Comparison of ENCODE assay signal across 10 mouse cellular contexts in genomic region chr11:116432593-116433355, GRCm38 (mm10). TPM values are rescaled to one million over a fixed set of nuclear protein-coding genes. Genes with fewer than 3 reads are reported as not detected.
A peak's percentile ranks its signal among the peaks of the same experiment; 100 is the strongest.
DNase-seq lines count a peak whose midpoint lies in the region; ATAC-seq and TF ChIP-seq lines count a peak whose summit lies in the region.
"Had no signal": no experiment of that assay in that cellular context is flagged by ENCODE, and none has a peak within 500 bp of the region (broad histone marks: within the 10 kb centered on the region; RNA-seq: fewer than 3 reads in every experiment).

No protein-coding gene starts in this region.

- H3K4me2 ChIP-seq in kidney, embryonic 16.5 days (replicated peaks; ENCODE audit: low read depth, low read length) = peak overlapping the region; percentile 48; the same call in 1 of the 2 replicates
- H3K4me2 ChIP-seq in limb, embryonic 14.5 days (replicated peaks; ENCODE audit: low read depth, low read length, severe bottlenecking) = peak overlapping the region; percentile 33; the same call in 1 of the 2 replicates

- H3K9ac ChIP-seq in kidney, embryonic 16.5 days (replicated peaks; ENCODE audit: low read length) = no peak overlapping the region
- H3K9ac ChIP-seq in limb, embryonic 14.5 days (ENCODE audit: low read depth, low read length, severe bottlenecking) = no peak overlapping the region
- H3K9ac ChIP-seq: neural tube, embryonic 13.5 days had no signal

- no peaks in the 10 kb centered on the region for H3K9me3 ChIP-seq in kidney, embryonic 16.5 days (ENCODE audit: low read length)
- H3K9me3 ChIP-seq in E14TG2a.4 (ENCODE audit: low read length) = no peaks in the 10 kb centered on the region
- no peaks in the 10 kb centered on the region for H3K9me3 ChIP-seq in limb, embryonic 14.5 days (ENCODE audit: control insufficient read depth, low read length)
- H3K9me3 ChIP-seq: neural tube, embryonic 13.5 days had no signal

- H3K27ac ChIP-seq in kidney, embryonic 16.5 days (ENCODE audit: low read length) = peak overlapping the region; percentile 29; the same call in 1 of the 2 replicates
- 0 out of 2 replicates have a peak overlapping the region, but pooled peaks have one; percentile 27 for H3K27ac ChIP-seq in limb, embryonic 14.5 days (replicated peaks; ENCODE audit: low read depth, low read length)

- H3K4me3 ChIP-seq in kidney, embryonic 16.5 days (ENCODE audit: low read length) = no peak overlapping the region
- H3K4me3 ChIP-seq in E14TG2a.4 (replicated peaks; ENCODE audit: low read length) = peak overlapping the region; percentile 7; the same call in 1 of the 2 replicates
- no peak overlapping the region for H3K4me3 ChIP-seq in limb, embryonic 14.5 days (replicated peaks; ENCODE audit: low read length)

- no peak for TF ChIP-seq CTCF in E14TG2a.4 (conservative IDR thresholded peaks at IDR 0.05; ENCODE audit: low read length)

- no peak for DNase-seq in kidney, postnatal 25 days
- peak; percentile 31 for DNase-seq in 3T3-L1 (ENCODE audit: low read depth, low spot score)
- no peak for DNase-seq in limb, embryonic 14.5 days (ENCODE audit: low spot score)
- no peak for DNase-seq in adrenal gland, postnatal 14 days
- DNase-seq in adrenal gland, postnatal 25 days = no peak
- no peak for DNase-seq in urinary bladder, postnatal 14 days (ENCODE audit: low spot score)
- DNase-seq: kidney, postnatal 10 days had no signal

- no peaks in the 10 kb centered on the region for H3K27me3 ChIP-seq in kidney, embryonic 16.5 days (ENCODE audit: insufficient read depth, low read length)
- no peaks in the 10 kb centered on the region for H3K27me3 ChIP-seq in E14TG2a.4 (ENCODE audit: insufficient read depth, low read length)
- no peaks in the 10 kb centered on the region for H3K27me3 ChIP-seq in limb, embryonic 14.5 days (ENCODE audit: control insufficient read depth, insufficient read depth, low read length)
- H3K27me3 ChIP-seq: neural tube, embryonic 13.5 days had no signal

- 73% methylated on average over 8 of the region's 8 CpGs for WGBS in kidney, embryonic 16.5 days
- 64% methylated on average over 8 of the region's 8 CpGs for WGBS in limb, embryonic 14.5 days

- peaks cover 53% of the 10 kb centered on the region for H3K4me1 ChIP-seq in kidney, embryonic 16.5 days (ENCODE audit: insufficient read depth, low read length)
- H3K4me1 ChIP-seq in E14TG2a.4 (replicated peaks; ENCODE audit: low read depth, low read length) = peaks cover 81% of the 10 kb centered on the region
- H3K4me1 ChIP-seq in limb, embryonic 14.5 days (ENCODE audit: control insufficient read depth, insufficient read depth, low read length) = peaks cover 18% of the 10 kb centered on the region

- TF ChIP-seq POLR2A in limb, embryonic 14.5 days (IDR thresholded peaks at IDR 0.05; ENCODE audit: borderline replicate concordance, extremely low read depth, insufficient read depth, insufficient read length) = no peak

- ATAC-seq in kidney, embryonic 16.5 days (ENCODE audit: low FRiP score, low TSS enrichment) = no peak
- ATAC-seq in limb, embryonic 14.5 days (ENCODE audit: low FRiP score, low read depth) = no peak

- H3K36me3 ChIP-seq in kidney, embryonic 16.5 days (ENCODE audit: insufficient read depth, low read length) = peaks cover 21% of the 10 kb centered on the region
- peaks cover 30% of the 10 kb centered on the region for H3K36me3 ChIP-seq in E14TG2a.4 (ENCODE audit: insufficient read depth, low read length)
- peaks cover 25% of the 10 kb centered on the region for H3K36me3 ChIP-seq in limb, embryonic 14.5 days (ENCODE audit: control insufficient read depth, insufficient read depth, low read length)

RNA-seq across cellular contexts. Expression of gene Ubald2, which starts 1.1 kb away (rescaled TPM):
- polyA plus RNA-seq in kidney, embryonic 16.5 days (2015; fragmentation: Nextera tagmentation; extraction: Ambion mirVana) = 51.2 and 51.4 TPM in 2 replicates
- polyA plus RNA-seq in limb, embryonic 14.5 days (2012; rRNA removed) = 131 and 148 TPM in 2 replicates
- polyA plus RNA-seq in limb, embryonic 14.5 days (2014; fragmentation: Nextera tagmentation; extraction: Ambion mirVana) = 46.2 and 48.6 TPM in 2 replicates
- 36.4 and 38.8 TPM in 2 replicates for total RNA-seq in adrenal gland, postnatal 14 days (2021)
- total RNA-seq in adrenal gland, postnatal 25 days (2021) = 27.9 and 48.4 TPM in 2 replicates

RNA-seq across cellular contexts. Expression of gene Rnf157, which starts 19.9 kb away (rescaled TPM):
- polyA plus RNA-seq in kidney, embryonic 16.5 days (2015; fragmentation: Nextera tagmentation; extraction: Ambion mirVana) = 6.1 and 6.8 TPM in 2 replicates
- polyA plus RNA-seq in limb, embryonic 14.5 days (2012; rRNA removed) = 20.1 and 23.2 TPM in 2 replicates
- polyA plus RNA-seq in limb, embryonic 14.5 days (2014; fragmentation: Nextera tagmentation; extraction: Ambion mirVana) = 17.3 and 19.7 TPM in 2 replicates
- total RNA-seq in adrenal gland, postnatal 14 days (2021) = 8.6 and 10.1 TPM in 2 replicates
- total RNA-seq in adrenal gland, postnatal 25 days (2021) = 8.5 and 8.9 TPM in 2 replicates

RNA-seq across cellular contexts. Expression of gene Qrich2, which starts 33.3 kb away (rescaled TPM):
- polyA plus RNA-seq in kidney, embryonic 16.5 days (2015; fragmentation: Nextera tagmentation; extraction: Ambion mirVana) = 0.15 and 0.32 TPM in 2 replicates
- polyA plus RNA-seq in limb, embryonic 14.5 days (2012; rRNA removed) = 0.09 and 0.33 TPM in 2 replicates
- polyA plus RNA-seq in limb, embryonic 14.5 days (2014; fragmentation: Nextera tagmentation; extraction: Ambion mirVana) = 0.17 and 0.36 TPM in 2 replicates
- total RNA-seq in adrenal gland, postnatal 14 days (2021) = not detected in 2 replicates
- not detected in 2 replicates for total RNA-seq in adrenal gland, postnatal 25 days (2021)
- polyA plus RNA-seq: neural tube, embryonic 13.5 days had no signal
